Mouse (Mus musculus) liver, adult 2 months (tissue): ENCODE data around the gene Ptpn11.
A peak's percentile ranks its signal among the peaks of the same experiment; 100 is the strongest.

Source experiments
- CTCF ChIP-seq: fragments of 200-500 bp; IDR thresholded peaks from 2 replicates; pipeline ENCODE4 v1.5.1; 2011; ENCODE audit warnings: low read depth, low read length, control low read depth
- POLR2A ChIP-seq: fragments of 200-500 bp; IDR thresholded peaks from 2 replicates; pipeline ENCODE4 v1.6.1; 2011; ENCODE audit warnings: low read length, control low read depth; ENCODE audit not compliant: insufficient read depth; ENCODE audit errors: extremely low read depth

- TF ChIP-seq POLR2A (no peak), CTCF (peak; percentile 23; the same call in 1 of the 2 replicates)
Measured at GRCm38 (mm10) chr5:121202467-121202866, 11.3 kb upstream of the Ptpn11 start.
